Mouse (Mus musculus): Measurements from ENCODE around the gene Neu4. TPM values are rescaled to one million over a fixed set of nuclear protein-coding genes. Genes with fewer than 3 reads are reported as not detected.
"Not testable (repeated sequence)": the region's sequence is repeated elsewhere in the genome, so short reads cannot be mapped to it uniquely, and the experiment has no call there.

Neu4 gene
- polyA plus RNA-seq, 1 experiment from 2014 or later = not detected

- Histone ChIP-seq H3K36me3 (no peaks in the 10 kb centered on the region), H3K4me2 (replicated peaks) (no peak overlapping the region), H3K4me1 (peaks cover 23% of the 10 kb centered on the region), H3K27me3 (no peaks in the 10 kb centered on the region), H3K9me3 (no peaks in the 10 kb centered on the region), H3K9ac (no peak overlapping the region), H3K4me3 (no peak overlapping the region), H3K27ac (no peak overlapping the region)
- WGBS = 77% methylated on average over 3 of the region's 3 CpGs
- no peak for ATAC-seq (ENCODE audit: low FRiP score, low read depth)
Measured at GRCm38 (mm10) chr1:94055966-94056365, 35.7 kb downstream of the Neu4 start.

DNA sequence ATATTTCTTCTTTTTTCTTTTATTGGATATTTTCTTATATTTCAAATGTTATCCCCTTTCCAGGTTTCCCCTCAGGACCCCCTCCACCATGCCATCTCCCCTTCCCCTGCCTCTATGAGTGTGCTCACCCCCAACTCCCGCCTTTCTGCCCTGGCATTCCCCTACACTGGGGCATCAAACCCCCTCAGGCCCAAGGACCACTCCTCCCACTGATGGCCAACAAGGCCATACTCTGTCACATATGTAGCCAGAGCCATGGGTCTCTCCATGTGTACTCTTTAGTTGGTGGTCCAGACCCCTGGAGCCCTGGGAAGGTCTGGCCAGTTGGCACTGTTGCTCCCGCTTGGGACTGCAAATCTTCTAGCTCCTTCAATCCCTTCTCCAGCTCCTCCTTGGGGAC, 37.1 kb downstream of the Neu4 start:
- Histone ChIP-seq H3K4me1 (peaks cover 21% of the 10 kb centered on the region), H3K27me3 (no peaks in the 10 kb centered on the region), H3K4me3 (no peak overlapping the region), H3K36me3 (no peaks in the 10 kb centered on the region), H3K9ac (no peak overlapping the region), H3K4me2 (replicated peaks) (no peak overlapping the region), H3K9me3 (no peaks in the 10 kb centered on the region), H3K27ac (no peak overlapping the region)
- no peak for ATAC-seq (ENCODE audit: low FRiP score, low read depth)
- WGBS = 93% methylated on average over 2 of the region's 2 CpGs

- H3K4me2 ChIP-seq (replicated peaks); H3K36me3 ChIP-seq; H3K27ac ChIP-seq; H3K9me3 ChIP-seq; H3K27me3 ChIP-seq; H3K9ac ChIP-seq; ATAC-seq (ENCODE audit: low FRiP score, low read depth); H3K4me3 ChIP-seq: not testable (repeated sequence)
- WGBS = 79% methylated on average over 1 of the region's 1 CpGs
- peaks cover 12% of the 10 kb centered on the region for H3K4me1 ChIP-seq
Measured at GRCm38 (mm10) chr1:94058281-94058680, 38.0 kb downstream of the Neu4 start.

- no peak overlapping the region for H3K4me2 ChIP-seq (replicated peaks)
- no peak overlapping the region for H3K9ac ChIP-seq
- no peak overlapping the region for H3K4me3 ChIP-seq
- H3K27ac ChIP-seq = no peak overlapping the region
- H3K36me3 ChIP-seq = no peaks in the 10 kb centered on the region
- ATAC-seq (ENCODE audit: low FRiP score, low read depth) = no peak
- H3K27me3 ChIP-seq = peaks cover under 1% of the 10 kb centered on the region; the same call in 1 of the 2 replicates
- H3K4me1 ChIP-seq = peaks cover 12% of the 10 kb centered on the region
- 80% methylated on average over 6 of the region's 6 CpGs for WGBS
- H3K9me3 ChIP-seq = no peaks in the 10 kb centered on the region
Measured at GRCm38 (mm10) chr1:94074756-94075155, 54.5 kb downstream of the Neu4 start.

DNA sequence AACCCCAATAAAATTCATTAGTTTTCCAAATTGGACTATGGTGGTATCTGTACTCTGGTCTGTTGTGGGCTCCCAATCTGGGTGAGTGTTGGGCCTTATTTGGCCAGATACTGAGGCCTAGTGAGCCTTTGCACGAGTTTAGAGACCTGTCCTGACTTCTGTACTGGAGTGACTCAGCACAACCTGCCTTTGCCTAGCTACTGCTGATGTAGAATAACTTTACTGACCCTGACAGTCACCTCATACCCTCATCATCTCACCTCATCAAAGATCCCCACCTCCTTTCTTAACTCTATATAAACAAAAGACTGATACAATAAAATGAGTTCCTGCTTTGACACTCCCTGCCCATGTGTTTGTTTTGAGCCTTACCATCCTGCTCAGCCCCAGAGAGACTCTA, 56.5 kb downstream of the Neu4 start:
- no peaks in the 10 kb centered on the region for H3K9me3 ChIP-seq
- no peak for ATAC-seq (ENCODE audit: low FRiP score, low read depth)
- peaks cover 12% of the 10 kb centered on the region for H3K4me1 ChIP-seq
- H3K36me3 ChIP-seq = no peaks in the 10 kb centered on the region
- WGBS = 41% methylated on average over 1 of the region's 1 CpGs
- H3K9ac ChIP-seq = no peak overlapping the region
- no peak overlapping the region for H3K4me3 ChIP-seq
- no peak overlapping the region for H3K4me2 ChIP-seq (replicated peaks)
- H3K27me3 ChIP-seq = peaks cover 19% of the 10 kb centered on the region
- no peak overlapping the region for H3K27ac ChIP-seq

Other genes with a start within 250 kb of the Neu4 start
- 251 and 255 TPM in 2 replicates for gene Dtymk, start 218.5 kb upstream of the Neu4 start, polyA plus RNA-seq (2015; fragmentation: Nextera tagmentation; extraction: Ambion mirVana)
- 15.1 and 15.6 TPM in 2 replicates for gene Ing5, start 216.5 kb upstream of the Neu4 start, polyA plus RNA-seq (2015; fragmentation: Nextera tagmentation; extraction: Ambion mirVana)
- gene D2hgdh, start 195.5 kb upstream of the Neu4 start, polyA plus RNA-seq (2015; fragmentation: Nextera tagmentation; extraction: Ambion mirVana) = 17.3 and 18.4 TPM in 2 replicates
- 0.17 TPM in 1 of 2 replicates, not detected in the other for gene Gal3st2, start 159.1 kb upstream of the Neu4 start, polyA plus RNA-seq (2015; fragmentation: Nextera tagmentation; extraction: Ambion mirVana)
- 0.13 TPM in 1 of 2 replicates, not detected in the other for gene Gal3st2b, start 102.1 kb upstream of the Neu4 start, polyA plus RNA-seq (2015; fragmentation: Nextera tagmentation; extraction: Ambion mirVana)
- not detected in 2 replicates for gene Gal3st2c, start 29.9 kb upstream of the Neu4 start, polyA plus RNA-seq (2015; fragmentation: Nextera tagmentation; extraction: Ambion mirVana)
- gene Pdcd1, start 32.1 kb downstream of the Neu4 start, polyA plus RNA-seq (2015; fragmentation: Nextera tagmentation; extraction: Ambion mirVana) = 0.14 and 0.22 TPM in 2 replicates